Comparison of ENCODE assay signal across 8 mouse cellular contexts in genomic region chrX:73948647-73949046, GRCm38 (mm10). TPM values are rescaled to one million over a fixed set of nuclear protein-coding genes. Genes with fewer than 3 reads are reported as not detected.
DNase-seq lines count a peak whose midpoint lies in the region; ATAC-seq and TF ChIP-seq lines count a peak whose summit lies in the region.

No protein-coding gene starts in this region.

- no peaks in the 10 kb centered on the region for H3K9me3 ChIP-seq in forebrain, embryonic 14.5 days (replicated peaks; ENCODE audit: control insufficient read depth, low read length)
- no peaks in the 10 kb centered on the region for H3K9me3 ChIP-seq in midbrain, embryonic 11.5 days (ENCODE audit: control insufficient read depth, low read length)

- TF ChIP-seq POLR2A in spleen, adult 2 months (IDR thresholded peaks at IDR 0.05; ENCODE audit: low read depth, low read length), result no peak

- WGBS in spleen, adult 2 months, result 36% methylated on average over 4 of the region's 4 CpGs
- WGBS in forebrain, embryonic 14.5 days, result 32% methylated on average over 4 of the region's 4 CpGs
- 33% methylated on average over 4 of the region's 4 CpGs for WGBS in midbrain, embryonic 11.5 days

- no peaks in the 10 kb centered on the region for H3K4me1 ChIP-seq in spleen, adult 2 months (ENCODE audit: control insufficient read depth, insufficient read depth, insufficient read length)
- no peaks in the 10 kb centered on the region for H3K4me1 ChIP-seq in forebrain, embryonic 14.5 days (ENCODE audit: control insufficient read depth, insufficient read depth, low read length)
- no peaks in the 10 kb centered on the region for H3K4me1 ChIP-seq in midbrain, embryonic 11.5 days (ENCODE audit: control insufficient read depth, insufficient read depth, low read length)

- no peak overlapping the region for H3K27ac ChIP-seq in spleen, adult 2 months (ENCODE audit: insufficient read depth, low read length)
- H3K27ac ChIP-seq in forebrain, embryonic 14.5 days (ENCODE audit: low read depth, low read length), result no peak overlapping the region
- no peak overlapping the region for H3K27ac ChIP-seq in midbrain, embryonic 11.5 days (ENCODE audit: low read depth, low read length)

- TF ChIP-seq CTCF in spleen, adult 2 months (IDR thresholded peaks at IDR 0.05; ENCODE audit: extremely low read depth, insufficient read depth, insufficient read length, insufficient replicate concordance), result peak; percentile 37; the same call in 1 of the 2 replicates

- no peak overlapping the region for H3K9ac ChIP-seq in forebrain, embryonic 14.5 days (ENCODE audit: low read length)
- no peak overlapping the region for H3K9ac ChIP-seq in midbrain, embryonic 11.5 days (ENCODE audit: low read length)

- peak; percentile 44 to 47 for DNase-seq in spleen, adult 2 months (ENCODE audit: low read depth in 1 of 2, low spot score in 2 of 2)
- no peak for DNase-seq in spleen, adult 12 weeks (ENCODE audit: low spot score)
- DNase-seq in c-Kit-positive CD71-negative TER-119-negative erythroid progenitor cells, embryonic 14.5 days (ENCODE audit: low read depth), result peak; percentile 53
- peak; percentile 75 for DNase-seq in forebrain, embryonic 14.5 days (ENCODE audit: low spot score)
- DNase-seq in left cerebral cortex, postnatal 25 days (ENCODE audit: low spot score in 2 of 2), result peak; percentile 52 to 53
- DNase-seq in midbrain, embryonic 11.5 days (ENCODE audit: low spot score, missing footprints), result peak; percentile 95
- peak; percentile 42 to 61 for DNase-seq in spleen, postnatal 36 days (ENCODE audit: low spot score in 2 of 2)

- no peak overlapping the region for H3K4me3 ChIP-seq in spleen, adult 2 months (ENCODE audit: extremely low read depth, insufficient read depth, insufficient read length)
- H3K4me3 ChIP-seq in forebrain, embryonic 14.5 days (ENCODE audit: low read depth, low read length), result no peak overlapping the region
- H3K4me3 ChIP-seq in midbrain, embryonic 11.5 days (ENCODE audit: low read depth, low read length), result no peak overlapping the region

- H3K4me2 ChIP-seq in forebrain, embryonic 14.5 days (ENCODE audit: low read length), result no peak overlapping the region
- no peak overlapping the region for H3K4me2 ChIP-seq in midbrain, embryonic 11.5 days

- no peaks in the 10 kb centered on the region for H3K27me3 ChIP-seq in spleen, adult 2 months (ENCODE audit: control insufficient read depth, insufficient read depth, low read length)
- H3K27me3 ChIP-seq in forebrain, embryonic 14.5 days (replicated peaks; ENCODE audit: control insufficient read depth, insufficient read depth, low read length), result no peaks in the 10 kb centered on the region
- no peaks in the 10 kb centered on the region for H3K27me3 ChIP-seq in midbrain, embryonic 11.5 days (ENCODE audit: control insufficient read depth, insufficient read depth, low read length)

- H3K36me3 ChIP-seq in spleen, adult 2 months (ENCODE audit: control insufficient read depth, insufficient read depth, low read length), result peaks cover 53% of the 10 kb centered on the region
- H3K36me3 ChIP-seq in forebrain, embryonic 14.5 days (ENCODE audit: control insufficient read depth, insufficient read depth, low read length), result peaks cover 95% of the 10 kb centered on the region
- H3K36me3 ChIP-seq in midbrain, embryonic 11.5 days (ENCODE audit: control insufficient read depth, insufficient read depth, low read length), result peaks cover 26% of the 10 kb centered on the region

- ATAC-seq in forebrain, embryonic 14.5 days, result 0 out of 2 replicates have a peak, but pooled peaks have one; percentile 40
- peak; percentile 84 for ATAC-seq in inflammation-experienced regulatory T-cells, adult 6 months
- peak; percentile 56 for ATAC-seq in midbrain, embryonic 11.5 days (ENCODE audit: low FRiP score)

- intact Hi-C loops in left cerebral cortex, postnatal 25 days (cut with DNase I), result loop anchor here (10.0 kb wide), 1 partner anchor 154 kb away; no protein-coding TSS in a partner anchor

RNA-seq across cellular contexts. Expression of gene Hcfc1, which starts 17.5 kb away (rescaled TPM):
- polyA plus RNA-seq in spleen, adult 2 months (2012; rRNA removed), result 71.1 and 88.1 TPM in 2 replicates
- polyA plus RNA-seq in forebrain, embryonic 14.5 days (2014; fragmentation: Nextera tagmentation; extraction: Ambion mirVana), result 58.3 and 61.1 TPM in 2 replicates
- polyA plus RNA-seq in inflammation-experienced regulatory T-cells, adult 6 months (2017; shearing (Covaris generic)), result 10 to 100 TPM; 35.4 to 39.1 (median 37.1) TPM
- 10 to 100 TPM; 69.9 to 70.4 TPM for total RNA-seq in left cerebral cortex, postnatal 25 days (2021)
- 74.5 and 75.1 TPM in 2 replicates for polyA plus RNA-seq in midbrain, embryonic 11.5 days (2014; fragmentation: Nextera tagmentation; extraction: Ambion mirVana)

RNA-seq across cellular contexts. Expression of gene Renbp, which starts 18.0 kb away (rescaled TPM):
- polyA plus RNA-seq in spleen, adult 2 months (2012; rRNA removed), result 13.3 and 17.9 TPM in 2 replicates
- polyA plus RNA-seq in forebrain, embryonic 14.5 days (2014; fragmentation: Nextera tagmentation; extraction: Ambion mirVana), result 8.9 and 9.3 TPM in 2 replicates
- polyA plus RNA-seq in inflammation-experienced regulatory T-cells, adult 6 months (2017; shearing (Covaris generic)), result 10 to 100 TPM in 1 of 3 experiments, 1 to 10 TPM in 2; 4.2 to 10.0 (median 6.5) TPM
- 1 to 10 TPM; 4.4 to 4.9 TPM for total RNA-seq in left cerebral cortex, postnatal 25 days (2021)
- polyA plus RNA-seq in midbrain, embryonic 11.5 days (2014; fragmentation: Nextera tagmentation; extraction: Ambion mirVana), result 14.4 and 17.6 TPM in 2 replicates

RNA-seq across cellular contexts. Expression of gene Naa10, which starts 26.9 kb away (rescaled TPM):
- polyA plus RNA-seq in spleen, adult 2 months (2012; rRNA removed), result 36.8 and 42.8 TPM in 2 replicates
- 104 TPM in 2 replicates for polyA plus RNA-seq in forebrain, embryonic 14.5 days (2014; fragmentation: Nextera tagmentation; extraction: Ambion mirVana)
- 100 to 1,000 TPM; 173 to 214 (median 188) TPM for polyA plus RNA-seq in inflammation-experienced regulatory T-cells, adult 6 months (2017; shearing (Covaris generic))
- 10 to 100 TPM; 45.4 to 53.4 TPM for total RNA-seq in left cerebral cortex, postnatal 25 days (2021)
- polyA plus RNA-seq in midbrain, embryonic 11.5 days (2014; fragmentation: Nextera tagmentation; extraction: Ambion mirVana), result 117 and 121 TPM in 2 replicates

RNA-seq across cellular contexts. Expression of gene Arhgap4, which starts 27.0 kb away (rescaled TPM):
- polyA plus RNA-seq in spleen, adult 2 months (2012; rRNA removed), result 289 and 344 TPM in 2 replicates
- polyA plus RNA-seq in forebrain, embryonic 14.5 days (2014; fragmentation: Nextera tagmentation; extraction: Ambion mirVana), result 1.3 and 2.0 TPM in 2 replicates
- polyA plus RNA-seq in inflammation-experienced regulatory T-cells, adult 6 months (2017; shearing (Covaris generic)), result 100 to 1,000 TPM; 114 to 148 (median 147) TPM
- 1 to 10 TPM; 3.6 to 4.7 TPM for total RNA-seq in left cerebral cortex, postnatal 25 days (2021)
- 1.7 and 2.1 TPM in 2 replicates for polyA plus RNA-seq in midbrain, embryonic 11.5 days (2014; fragmentation: Nextera tagmentation; extraction: Ambion mirVana)

RNA-seq across cellular contexts. Expression of gene L1cam, which starts 52.7 kb away (rescaled TPM):
- 4.4 and 5.5 TPM in 2 replicates for polyA plus RNA-seq in spleen, adult 2 months (2012; rRNA removed)
- 53.6 and 77.2 TPM in 2 replicates for polyA plus RNA-seq in forebrain, embryonic 14.5 days (2014; fragmentation: Nextera tagmentation; extraction: Ambion mirVana)
- 10 to 100 TPM in 1 of 3 experiments, 1 to 10 TPM in 2; 5.6 to 21.3 (median 9.7) TPM for polyA plus RNA-seq in inflammation-experienced regulatory T-cells, adult 6 months (2017; shearing (Covaris generic))
- total RNA-seq in left cerebral cortex, postnatal 25 days (2021), result 100 to 1,000 TPM; 152 to 158 TPM
- polyA plus RNA-seq in midbrain, embryonic 11.5 days (2014; fragmentation: Nextera tagmentation; extraction: Ambion mirVana), result 18.3 and 21.3 TPM in 2 replicates
